Mouse (Mus musculus): ENCODE data around the gene Ecpas. TPM values are rescaled to one million over a fixed set of nuclear protein-coding genes. Genes with fewer than 3 reads are reported as not detected.

Ecpas gene
- total RNA-seq, 2 experiments from 2014 or later, result 302 to 321 TPM

DNA sequence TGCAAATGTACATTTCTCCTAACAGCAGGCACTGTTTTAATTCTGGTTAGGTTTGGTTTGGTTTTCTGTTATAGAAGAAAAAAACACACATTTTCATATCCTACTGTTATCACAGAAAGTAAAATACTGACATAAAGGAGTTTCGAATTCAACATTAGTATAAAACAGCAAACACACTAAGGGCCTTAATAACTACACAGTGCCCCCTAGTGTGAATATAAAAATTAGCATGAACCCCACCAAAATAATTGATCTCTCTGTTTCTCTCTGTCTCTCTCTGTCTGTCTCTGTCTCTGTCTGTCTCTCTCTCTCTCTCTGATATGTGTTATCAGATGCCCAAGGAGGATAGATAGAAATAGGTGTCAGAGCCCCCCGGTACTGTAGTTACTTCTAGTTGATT, 163.0 kb downstream of the Ecpas start:
- intact Hi-C loops (cut with DNase I), result loop anchor here (2.0 to 5.0 kb wide), 3 partner anchors 197 to 483 kb away; partner anchors contain the start of gene Lpar1
- DNase-seq, result no peak

DNA sequence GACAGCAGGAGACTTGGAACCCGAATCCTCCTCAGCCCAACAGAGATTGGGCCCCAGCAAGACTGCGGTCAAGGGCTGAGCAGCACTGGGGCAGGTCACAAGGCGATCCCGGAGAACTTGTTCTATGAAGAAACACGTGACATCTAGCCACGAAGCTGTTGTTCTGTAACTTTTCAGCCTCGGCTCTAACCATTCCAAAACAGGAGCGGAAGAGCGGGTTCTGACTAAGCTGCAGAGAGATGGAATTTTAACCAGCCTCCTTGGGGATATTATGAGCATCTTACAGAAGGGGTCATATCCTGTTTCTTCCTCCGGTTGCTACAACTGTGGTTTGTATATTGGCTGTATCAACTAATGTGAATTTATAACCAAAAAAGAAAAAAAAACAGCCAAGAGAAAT, 163.4 kb downstream of the Ecpas start:
- intact Hi-C loops (cut with DNase I), result loop anchor here (2.0 to 5.0 kb wide), 3 partner anchors 197 to 482 kb away; partner anchors contain the start of gene Lpar1
- DNase-seq, result peak in 1 of 2 experiments; percentile 23

Other genes starting within 250 kb of the Ecpas start
- gene Olfr267, start 125.0 kb downstream of the Ecpas start, total RNA-seq (2021), result not detected
- gene Zkscan16, start 30.9 kb upstream of the Ecpas start, total RNA-seq (2021), result not detected
- 1 to 10 TPM; 1.6 to 1.9 TPM for gene Ptgr1, start 74.4 kb upstream of the Ecpas start, total RNA-seq (2021)
- 10 to 100 TPM in 1 of 2 experiments, 1 to 10 TPM in 1; 9.8 to 10.7 TPM for gene Dnajc25, start 82.3 kb upstream of the Ecpas start, total RNA-seq (2021)
- 1 to 10 TPM in 1 of 2 experiments, not detected in 1; 2.9 TPM for gene Gm20503, start 90.5 kb upstream of the Ecpas start, total RNA-seq (2021)
- gene Gng10, start 122.3 kb upstream of the Ecpas start, total RNA-seq (2021), result 1 to 10 TPM; 5.5 to 7.7 TPM
- not detected for gene AI481877, start 226.2 kb upstream of the Ecpas start, total RNA-seq (2021)